Mouse (Mus musculus): ENCODE data around the gene Tmem144. TPM values are rescaled to one million over a fixed set of nuclear protein-coding genes. Genes with fewer than 3 reads are reported as not detected.
A peak's percentile ranks its signal among the peaks of the same experiment; 100 is the strongest.
"Not testable (repeated sequence)": the region's sequence is repeated elsewhere in the genome, so short reads cannot be mapped to it uniquely, and the experiment has no call there.

Gene Tmem144
- total RNA-seq, 2 experiments from 2014 or later: 8.7 to 10.4 TPM

- peak in 1 of 2 experiments; percentile 42 for DNase-seq (ENCODE audit: low spot score in 2 of 2)
Measured at GRCm38 (mm10) chr3:79811632-79812031, 40.9 kb downstream of the Tmem144 start.

- no peak for DNase-seq (ENCODE audit: low spot score in 2 of 2)
Measured at GRCm38 (mm10) chr3:79810563-79810962, 42.0 kb downstream of the Tmem144 start.

- peak; percentile 77 to 78 for DNase-seq (ENCODE audit: low spot score in 2 of 2)
Measured at GRCm38 (mm10) chr3:79809180-79809567, 43.4 kb downstream of the Tmem144 start.

GRCm38 (mm10) chr3:79808530-79809179, 43.9 kb downstream of the Tmem144 start:
- no peak for DNase-seq (ENCODE audit: low spot score in 2 of 2)

- DNase-seq (ENCODE audit: low spot score in 2 of 2): not testable (repeated sequence)
Measured at GRCm38 (mm10) chr3:79800761-79801160, 51.8 kb downstream of the Tmem144 start.

- no peak for DNase-seq (ENCODE audit: low spot score in 2 of 2)
Measured at GRCm38 (mm10) chr3:79792307-79792706, 60.3 kb downstream of the Tmem144 start.

- no peak for DNase-seq (ENCODE audit: low spot score in 2 of 2)
Measured at GRCm38 (mm10) chr3:79790324-79790723, 62.2 kb downstream of the Tmem144 start.

GRCm38 (mm10) chr3:79789554-79789953, 63.0 kb downstream of the Tmem144 start:
- DNase-seq (ENCODE audit: low spot score in 2 of 2): no peak

- no peak for DNase-seq (ENCODE audit: low spot score in 2 of 2)
Measured at GRCm38 (mm10) chr3:79788959-79789358, 63.6 kb downstream of the Tmem144 start.

GRCm38 (mm10) chr3:79784362-79784736, 68.2 kb downstream of the Tmem144 start:
- DNase-seq (ENCODE audit: low spot score in 2 of 2): no peak

- DNase-seq (ENCODE audit: low spot score in 2 of 2): no peak
Measured at GRCm38 (mm10) chr3:79783630-79784361, 68.8 kb downstream of the Tmem144 start.

- DNase-seq (ENCODE audit: low spot score in 2 of 2): no peak
Measured at GRCm38 (mm10) chr3:79772701-79773100, 79.9 kb downstream of the Tmem144 start.

Other genes starting within 250 kb of the Tmem144 start
- 1 to 10 TPM; 1.8 to 2.6 TPM for gene 4930579G24Rik, start 223.7 kb downstream of the Tmem144 start, total RNA-seq (2021)
- 10 to 100 TPM; 31.5 to 32.6 TPM for gene Etfdh, start 223.3 kb downstream of the Tmem144 start, total RNA-seq (2021)
- 10 to 100 TPM; 24.8 to 38.1 TPM for gene Rxfp1, start 114.9 kb downstream of the Tmem144 start, total RNA-seq (2021)
- 1 to 10 TPM; 4.9 to 5.7 TPM for gene Fam198b, start 31.8 kb upstream of the Tmem144 start, total RNA-seq (2021)

All from layer of hippocampus, postnatal 10 days (tissue).